ENCODE assay signal across 8 mouse cellular contexts in the genomic region with DNA sequence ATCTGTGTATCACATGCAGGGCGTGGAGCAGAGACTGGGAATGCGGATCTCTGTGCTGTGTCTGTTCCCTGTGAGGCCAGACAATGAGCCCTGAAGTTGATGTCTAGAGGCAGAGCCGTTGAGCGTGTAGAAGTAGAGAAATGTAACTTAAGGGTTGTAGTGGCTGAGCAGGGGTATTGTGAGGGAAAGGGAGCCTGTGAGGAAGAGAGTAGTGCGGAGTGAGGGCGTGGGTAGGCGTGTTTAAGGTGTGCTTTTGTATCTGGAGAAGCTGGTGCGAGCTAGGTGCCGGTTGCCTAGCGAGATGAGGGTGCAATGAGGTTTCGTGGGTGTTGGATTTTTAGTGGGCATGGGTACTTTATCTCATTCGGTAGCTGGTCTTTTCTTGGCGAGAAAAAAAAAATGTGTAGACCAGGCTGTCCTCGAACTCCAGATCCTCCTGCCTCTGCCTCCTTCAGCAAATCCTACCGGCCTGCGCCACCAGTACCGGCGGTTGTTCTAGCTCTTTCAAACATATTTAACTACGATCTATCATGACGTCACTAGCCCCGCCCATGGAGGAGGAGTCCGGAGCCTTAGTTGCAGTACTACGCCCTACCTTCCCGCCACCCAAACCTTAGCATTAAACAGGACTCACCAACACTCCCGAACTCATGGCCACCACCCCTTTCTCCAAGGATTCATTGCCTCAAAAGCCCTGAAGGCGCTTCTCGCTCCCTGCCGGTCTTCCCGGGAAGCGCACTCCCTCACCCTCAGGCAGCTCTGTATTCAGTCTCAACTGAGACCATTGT. TPM values are rescaled to one million over a fixed set of nuclear protein-coding genes. Genes with fewer than 3 reads are reported as not detected.
DNase-seq lines count a peak whose midpoint lies in the region; ATAC-seq lines count a peak whose summit lies in the region.

No protein-coding gene starts in this region.

- no peaks in the 10 kb centered on the region for H3K4me1 ChIP-seq in intestine, embryonic 14.5 days (replicated peaks; ENCODE audit: control insufficient read depth, insufficient read depth, low read length)

- DNase-seq in adrenal gland, adult (ENCODE audit: inconsistent age in 2 of 2, low spot score in 1 of 2): peak; percentile 97 to 99
- peak; percentile 98 for DNase-seq in embryo, embryonic 10.5 days (ENCODE audit: low spot score)
- DNase-seq in gastrocnemius, postnatal 14 days: peak; percentile 90
- DNase-seq in intestine, embryonic 14.5 days (ENCODE audit: low spot score): peak; percentile 100
- DNase-seq in left cerebral cortex, postnatal 14 days (ENCODE audit: low spot score in 2 of 2): peak; percentile 97 to 100
- DNase-seq in mesoderm, embryonic 11.5 days (ENCODE audit: low read depth, low spot score): peak; percentile 97
- peak; percentile 98 to 99 for DNase-seq in right cerebral cortex, postnatal 36 days (ENCODE audit: low spot score in 2 of 2)
- peak; percentile 98 for DNase-seq in yolk sac, embryonic 10.5 days (ENCODE audit: low spot score)

- H3K4me2 ChIP-seq in intestine, embryonic 14.5 days (ENCODE audit: low read length): peak overlapping the region; percentile 61

- H3K36me3 ChIP-seq in intestine, embryonic 14.5 days (ENCODE audit: control insufficient read depth, insufficient read depth, low read length): no peaks in the 10 kb centered on the region

- intact Hi-C loops in gastrocnemius, postnatal 14 days (cut with DNase I; ENCODE audit: low total_unique reads): loop anchor here (2.0 kb wide), 1 partner anchor 39 kb away; no protein-coding TSS in a partner anchor
- intact Hi-C loops in left cerebral cortex, postnatal 14 days (cut with DNase I): loop anchor here (1.0 to 10.0 kb wide), 2 partner anchors 38 to 471 kb away; no protein-coding TSS in a partner anchor

- H3K27ac ChIP-seq in intestine, embryonic 14.5 days (ENCODE audit: low read depth): peak overlapping the region; percentile 74

- peak overlapping the region; percentile 59 for H3K9ac ChIP-seq in intestine, embryonic 14.5 days (ENCODE audit: low read length)

- H3K4me3 ChIP-seq in intestine, embryonic 14.5 days (ENCODE audit: low read depth, low read length): peak overlapping the region; percentile 45

- ATAC-seq in intestine, embryonic 14.5 days (replicated peaks; ENCODE audit: low FRiP score, low TSS enrichment, low read depth): peak; percentile 95

- WGBS in intestine, embryonic 14.5 days: 1% methylated on average over 30 of the region's 30 CpGs

- H3K9me3 ChIP-seq in intestine, embryonic 14.5 days (ENCODE audit: control insufficient read depth, low read length): no peaks in the 10 kb centered on the region

- H3K27me3 ChIP-seq in intestine, embryonic 14.5 days (replicated peaks; ENCODE audit: control insufficient read depth, insufficient read depth, low read length): no peaks in the 10 kb centered on the region

RNA-seq across cellular contexts. Expression of gene Klrb1c, which starts 25.1 kb away (rescaled TPM):
- total RNA-seq in gastrocnemius, postnatal 14 days (2021): under 1 TPM in 1 of 2 experiments, not detected in 1; 0.14 TPM
- 0.20 and 0.26 TPM in 2 replicates for polyA plus RNA-seq in intestine, embryonic 14.5 days (2014; fragmentation: Nextera tagmentation; extraction: Ambion mirVana)
- not detected for total RNA-seq in left cerebral cortex, postnatal 14 days (2021)

RNA-seq across cellular contexts. Expression of gene Klrb1, which starts 41.1 kb away (rescaled TPM):
- total RNA-seq in gastrocnemius, postnatal 14 days (2021): not detected
- not detected in 2 replicates for polyA plus RNA-seq in intestine, embryonic 14.5 days (2014; fragmentation: Nextera tagmentation; extraction: Ambion mirVana)
- under 1 TPM in 1 of 2 experiments, not detected in 1; 0.47 TPM for total RNA-seq in left cerebral cortex, postnatal 14 days (2021)

Comparison
In these comparisons a context has a peak if more than half of its experiments do, and no peak if none do; other contexts are left out.
1. Peak in every context shown above with its lines: DNase-seq, ATAC-seq, H3K4me3 ChIP-seq and H3K27ac ChIP-seq.